Mouse (Mus musculus) CH12.LX (cell line): ENCODE results near the gene Zbtb11. TPM values are rescaled to one million over a fixed set of nuclear protein-coding genes. Genes with fewer than 3 reads are reported as not detected.
A peak's percentile ranks its signal among the peaks of the same experiment; 100 is the strongest.

Experiments
- DNase-seq: peaks from one replicate; pipeline ENCODE4 v3.0.0-alpha.2; 2013; ENCODE audit errors: extremely low read depth
- H3K27ac ChIP-seq: 2 replicates; pipeline ENCODE4 v1.5.1; 2012; ENCODE audit warnings: low read depth, mild to moderate bottlenecking, control low read depth, moderate library complexity; ENCODE audit not compliant: insufficient read depth
- H3K27me3 ChIP-seq: replicated peaks from 2 replicates; pipeline ENCODE3; 2012; ENCODE audit warnings: inconsistent platforms
- H3K36me3 ChIP-seq, 2 experiments: replicated peaks in 1 of 2; 2 replicates each; pipeline versions ENCODE3 to v1.6.1; 2012; ENCODE audit warnings: inconsistent platforms in 1 of 2, low read length in 1 of 2, mild to moderate bottlenecking in 1 of 2, mixed read lengths in 1 of 2, moderate library complexity in 1 of 2; ENCODE audit not compliant: control insufficient read depth in 1 of 2, insufficient read depth in 1 of 2
- H3K4me1 ChIP-seq, 2 experiments: 2 replicates each; pipeline ENCODE4 v1.6.1; 2012; ENCODE audit warnings: inconsistent platforms in 1 of 2, moderate library complexity in 1 of 2; ENCODE audit not compliant: insufficient read depth in 2 of 2, control insufficient read depth in 1 of 2
- H3K4me2 ChIP-seq: 2 replicates; pipeline ENCODE4 v1.6.1; 2012; ENCODE audit warnings: low read depth, mild to moderate bottlenecking, control low read depth; ENCODE audit not compliant: poor library complexity, insufficient read depth, severe bottlenecking
- H3K4me3 ChIP-seq, 3 experiments: fragments of 150-350 bp in 1 of 3; sonication (generic) in 1 of 3; replicated peaks in 1 of 3; 2 replicates each; pipeline versions ENCODE3 to v1.5.1; 2011 to 2012; ENCODE audit warnings: low read depth in 2 of 3, low read length in 2 of 3, mild to moderate bottlenecking in 2 of 3, moderate library complexity in 2 of 3, control low read depth in 1 of 3, improper control_type of control experiment in 1 of 3, inconsistent platforms in 1 of 3, mixed read lengths in 1 of 3; ENCODE audit not compliant: poor library complexity in 1 of 3
- H3K79me2 ChIP-seq: replicated peaks from 2 replicates; pipeline ENCODE4 v1.6.1; 2012; ENCODE audit warnings: mild to moderate bottlenecking, moderate library complexity; ENCODE audit not compliant: control insufficient read depth, poor library complexity, insufficient read depth, severe bottlenecking; ENCODE audit errors: extremely low read depth
- H3K9ac ChIP-seq: 2 replicates; pipeline ENCODE4 v1.6.1; 2012; ENCODE audit warnings: low read depth, mild to moderate bottlenecking, control low read depth, moderate library complexity; ENCODE audit not compliant: insufficient read depth
- H3K9me3 ChIP-seq: replicated peaks from 2 replicates; pipeline ENCODE3; 2012; ENCODE audit warnings: low read length, inconsistent platforms, mixed read lengths
- BHLHE40 ChIP-seq: IDR thresholded peaks from 2 replicates; pipeline ENCODE4 v1.6.1; 2011; ENCODE audit warnings: mild to moderate bottlenecking, low read depth, low read length, improper control_type of control experiment
- CHD1 ChIP-seq: IDR thresholded peaks from 2 replicates; pipeline ENCODE4 v1.6.1; 2012; ENCODE audit warnings: low read depth, low read length, improper control_type of control experiment, inconsistent platforms
- CHD2 ChIP-seq: IDR thresholded peaks from 2 replicates; pipeline ENCODE4 v1.6.1; 2011; ENCODE audit warnings: low read length, improper control_type of control experiment
- E2F4 ChIP-seq: IDR thresholded peaks from 2 replicates; pipeline ENCODE4 v1.6.1; 2011; ENCODE audit warnings: low read depth, low read length, improper control_type of control experiment; ENCODE audit not compliant: insufficient replicate concordance
- ELF1 ChIP-seq: IDR thresholded peaks from 2 replicates; pipeline ENCODE4 v1.6.1; 2014; ENCODE audit warnings: low read depth, mild to moderate bottlenecking, inconsistent platforms, low read length, improper control_type of control experiment
- ETS1 ChIP-seq: conservative IDR thresholded peaks from 2 replicates; pipeline ENCODE4 v1.6.1; 2012; ENCODE audit warnings: low read depth, mild to moderate bottlenecking, inconsistent platforms, low read length, improper control_type of control experiment, moderate library complexity
- GABPA ChIP-seq: IDR thresholded peaks from 2 replicates; pipeline ENCODE4 v1.6.1; 2012; ENCODE audit warnings: low read depth, low read length, improper control_type of control experiment, inconsistent platforms; ENCODE audit not compliant: insufficient replicate concordance
- HCFC1 ChIP-seq: IDR thresholded peaks from 2 replicates; pipeline ENCODE4 v1.6.1; 2012; ENCODE audit warnings: low read depth, mild to moderate bottlenecking, inconsistent platforms, low read length, improper control_type of control experiment
- IRF4 ChIP-seq: IDR thresholded peaks from 2 replicates; pipeline ENCODE4 v1.6.1; 2014; ENCODE audit warnings: low read depth, mild to moderate bottlenecking, inconsistent platforms, low read length, improper control_type of control experiment
- JUN ChIP-seq: IDR thresholded peaks from 2 replicates; pipeline ENCODE4 v1.6.1; 2011; ENCODE audit warnings: low read depth, mild to moderate bottlenecking, low read length, improper control_type of control experiment, moderate library complexity; ENCODE audit not compliant: insufficient read depth
- JUND ChIP-seq: conservative IDR thresholded peaks from 2 replicates; pipeline ENCODE4 v1.6.1; 2011; ENCODE audit warnings: low read depth, low read length, improper control_type of control experiment
- KAT2A ChIP-seq: IDR thresholded peaks from 2 replicates; pipeline ENCODE4 v1.6.1; 2012; ENCODE audit warnings: low read length, improper control_type of control experiment, inconsistent platforms; ENCODE audit not compliant: insufficient replicate concordance
- MAX ChIP-seq: IDR thresholded peaks from 2 replicates; pipeline ENCODE4 v1.6.1; 2011; ENCODE audit warnings: low read length, improper control_type of control experiment
- MAZ ChIP-seq: IDR thresholded peaks from 2 replicates; pipeline ENCODE4 v1.6.1; 2012; ENCODE audit warnings: low read depth, mild to moderate bottlenecking, inconsistent platforms, low read length, improper control_type of control experiment, moderate library complexity
- MXI1 ChIP-seq: IDR thresholded peaks from 2 replicates; pipeline ENCODE4 v1.6.1; 2011; ENCODE audit warnings: mild to moderate bottlenecking, low read depth, low read length, improper control_type of control experiment
- MYC ChIP-seq: IDR thresholded peaks from 2 replicates; pipeline ENCODE4 v1.6.1; 2011; ENCODE audit warnings: low read depth, mild to moderate bottlenecking, improper control_type of control experiment, low read length
- NELFE ChIP-seq: IDR thresholded peaks from 2 replicates; pipeline ENCODE4 v1.6.1; 2011; ENCODE audit warnings: low read depth, low read length, improper control_type of control experiment
- NRF1 ChIP-seq: IDR thresholded peaks from 2 replicates; pipeline ENCODE4 v1.6.1; 2014; ENCODE audit warnings: low read depth, mild to moderate bottlenecking, inconsistent platforms, low read length, improper control_type of control experiment, moderate library complexity
- PAX5 ChIP-seq: IDR thresholded peaks from 2 replicates; pipeline ENCODE4 v1.6.1; 2012; ENCODE audit warnings: low read length, inconsistent platforms, mixed read lengths
- POLR2A ChIP-seq: IDR thresholded peaks from 2 replicates; pipeline ENCODE4 v1.6.1; 2011; ENCODE audit warnings: low read depth, mild to moderate bottlenecking, improper control_type of control experiment, low read length
- POLR2AphosphoS2 ChIP-seq: IDR thresholded peaks from 2 replicates; pipeline ENCODE4 v1.6.1; 2011; ENCODE audit warnings: low read depth, low read length, improper control_type of control experiment
- RCOR1 ChIP-seq: conservative IDR thresholded peaks from 2 replicates; pipeline ENCODE4 v1.6.1; 2012; ENCODE audit warnings: low read depth, mild to moderate bottlenecking, inconsistent platforms, low read length, improper control_type of control experiment
- SIN3A ChIP-seq: IDR thresholded peaks from 2 replicates; pipeline ENCODE4 v1.6.1; 2012; ENCODE audit warnings: low read length, improper control_type of control experiment, inconsistent platforms
- TBP ChIP-seq: conservative IDR thresholded peaks from 2 replicates; pipeline ENCODE4 v1.6.1; 2011; ENCODE audit warnings: low read depth, low read length, improper control_type of control experiment
- TCF12 ChIP-seq: IDR thresholded peaks from 2 replicates; pipeline ENCODE4 v1.6.1; 2014; ENCODE audit warnings: low read depth, mild to moderate bottlenecking, inconsistent platforms, low read length, improper control_type of control experiment
- UBTF ChIP-seq: IDR thresholded peaks from 2 replicates; pipeline ENCODE4 v1.6.1; 2012; ENCODE audit warnings: low read depth, mild to moderate bottlenecking, inconsistent platforms, low read length, improper control_type of control experiment, moderate library complexity
- USF1 ChIP-seq: IDR thresholded peaks from 2 replicates; pipeline ENCODE4 v1.6.1; 2014; ENCODE audit warnings: low read depth, mild to moderate bottlenecking, inconsistent platforms, low read length, improper control_type of control experiment
- ZMIZ1 ChIP-seq: IDR thresholded peaks from 2 replicates; pipeline ENCODE4 v1.6.1; 2012; ENCODE audit warnings: low read depth, mild to moderate bottlenecking, inconsistent platforms, low read length, improper control_type of control experiment
- dilution Hi-C: fragments of 300-500 bp; cut with MboI; formaldehyde crosslinking; loops from 2 replicates; pipeline ENCODE4 v1.14.3; 2020; ENCODE audit warnings: low sequenced_read_pairs; ENCODE audit not compliant: extremely low pct_unique_long_range_greater_than_20kb, extremely low pct_ligation_motif_present
- in situ Hi-C: fragments of 300-500 bp; cut with MboI; formaldehyde crosslinking; loops from 3 replicates; pipeline ENCODE4 v1.14.3; 2019; ENCODE audit warnings: low sequenced_read_pairs, low pct_ligation_motif_present, low pct_unique_long_range_greater_than_20kb, mixed read lengths
- polyA plus RNA-seq: library from polyadenylated mRNA; unstranded; fragments of >175 nt; gene quantifications from 2 replicates; pipeline ENCODE4 v1.2.1, GENCODE M21; 2012; ENCODE audit warnings: low read depth; ENCODE audit not compliant: insufficient read length
- total RNA-seq, 2 experiments: library from RNA; depleted of rRNA; stranded (reverse); fragments of 300-350 nt in 1 of 2; fragments of >200 nt in 1 of 2; gene quantifications; 2 replicates each; pipeline ENCODE4 v1.2.3; 2012 to 2014

Gene Zbtb11
- total and polyA plus RNA-seq, 3 experiments, result 19.8 to 33.0 (median 21.4) TPM

DNA sequence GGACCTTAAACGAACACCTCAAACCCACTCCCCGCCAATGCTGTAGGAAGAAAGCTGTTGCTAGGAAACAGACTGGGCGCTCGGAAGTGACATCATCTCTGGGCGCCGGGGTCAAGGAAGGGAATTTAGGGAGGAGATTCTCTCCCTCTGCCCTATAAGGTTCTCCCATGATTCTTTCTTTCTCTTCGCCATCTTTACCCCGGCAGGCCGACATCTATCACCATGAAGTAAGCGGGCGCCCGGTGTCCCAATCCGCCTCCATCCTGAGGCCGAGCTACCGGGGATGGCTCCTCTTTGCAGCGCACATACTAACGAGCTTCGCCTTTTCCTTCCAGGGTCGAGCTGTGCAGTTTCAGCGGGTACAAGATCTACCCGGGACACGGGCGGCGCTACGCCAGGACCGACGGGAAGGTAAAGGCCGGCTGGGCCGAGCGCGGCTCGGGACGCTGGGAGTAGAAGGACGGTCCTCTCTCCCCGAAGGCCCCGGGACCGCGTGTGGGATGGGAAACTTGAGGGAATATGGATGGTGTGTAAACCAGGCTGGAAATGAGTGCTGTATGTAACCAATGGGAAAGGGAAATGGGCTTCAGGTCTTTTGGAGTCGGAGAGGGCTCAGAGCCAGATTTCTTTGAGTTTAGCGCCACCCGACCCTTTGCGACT, 7.3 kb upstream of the Zbtb11 start, which contains the start of gene Rpl24:
Gene Rpl24 (plus strand): TSS at position 64 of the 660 bp plus-strand sequence.
- H3K36me3 ChIP-seq, result peaks cover 23 to 38% of the 10 kb centered on the region in 2 experiments
- TF ChIP-seq IRF4 (peak; percentile 15; the same call in 1 of the 2 replicates), RCOR1 (no peak), CHD2 (peak; percentile 60; the same call in 1 of the 2 replicates), BHLHE40 (no peak), JUND (no peak; the same call in 1 of the 2 replicates), USF1 (no peak), CHD1 (peak; percentile 10; the same call in 1 of the 2 replicates), MYC (peak; percentile 92), NRF1 (peak; percentile 65), UBTF (peak; percentile 22; the same call in 1 of the 2 replicates), PAX5 (no peak), POLR2AphosphoS2 (peak; percentile 64), MAX (peak; percentile 65), MAZ (no peak), ZMIZ1 (peak; percentile 68; the same call in 1 of the 2 replicates), POLR2A (peak; percentile 95), GABPA (no peak; the same call in 1 of the 2 replicates), TBP (peak; percentile 96), E2F4 (peak; percentile 80; the same call in 1 of the 2 replicates), SIN3A (peak; percentile 99), TCF12 (peak; percentile 85), JUN (no peak; the same call in 1 of the 2 replicates), ETS1 (no peak), NELFE (peak; percentile 79), ELF1 (peak; percentile 91), MXI1 (peak; percentile 95), KAT2A (peak; percentile 88), HCFC1 (peak; percentile 91)
- peak within 1 kb of the TSS; percentile 87 for H3K27ac ChIP-seq
- in situ Hi-C loops, result no loop called here
- peak within 1 kb of the TSS; percentile 99 for H3K9ac ChIP-seq
- H3K4me2 ChIP-seq, result peak within 1 kb of the TSS; percentile 93
- H3K27me3 ChIP-seq, result no peaks in the 10 kb centered on the region
- H3K9me3 ChIP-seq, result no peaks in the 10 kb centered on the region
- H3K4me1 ChIP-seq, result peaks cover 6 to 45% of the 10 kb centered on the region in 2 experiments; a peak in 3 of 4 replicates
- H3K79me2 ChIP-seq, result peaks cover 53% of the 10 kb centered on the region
- peak; percentile 97 for DNase-seq
- dilution Hi-C loops, result no loop called here
- H3K4me3 ChIP-seq, result peak within 1 kb of the TSS; percentile 67 to 99 (median 76)
